Mouse (Mus musculus): ENCODE data around the gene Obscn. TPM values are rescaled to one million over a fixed set of nuclear protein-coding genes. Genes with fewer than 3 reads are reported as not detected.

The Obscn gene
- polyA plus RNA-seq, 1 experiment from 2014 or later = 3.0 TPM

- no peak overlapping the region for H3K9ac ChIP-seq (ENCODE audit: low read length)
- no peak overlapping the region for H3K4me3 ChIP-seq (ENCODE audit: low read length)
- ATAC-seq (ENCODE audit: low read depth) = no peak
- no peaks in the 10 kb centered on the region for H3K9me3 ChIP-seq (ENCODE audit: control insufficient read depth, low read length)
- no peaks in the 10 kb centered on the region for H3K27me3 ChIP-seq (ENCODE audit: control insufficient read depth, insufficient read depth, low read depth, low read length)
- no peaks in the 10 kb centered on the region for H3K36me3 ChIP-seq (ENCODE audit: control insufficient read depth, insufficient read depth, low read length)
- no peak overlapping the region for H3K27ac ChIP-seq (ENCODE audit: low read length)
- H3K4me1 ChIP-seq (replicated peaks; ENCODE audit: control insufficient read depth, insufficient read depth, low read length) = no peaks in the 10 kb centered on the region
- H3K4me2 ChIP-seq (ENCODE audit: low read depth, low read length) = no peak overlapping the region
- 86% methylated on average over 10 of the region's 10 CpGs for WGBS
Observed at GRCm38 (mm10) chr11:59087581-59087980, 48.6 kb downstream of the Obscn start.

GRCm38 (mm10) chr11:59085200-59085599, 51.0 kb downstream of the Obscn start:
- H3K9ac ChIP-seq (ENCODE audit: low read length) = no peak overlapping the region
- no peak overlapping the region for H3K27ac ChIP-seq (ENCODE audit: low read length)
- H3K9me3 ChIP-seq (ENCODE audit: control insufficient read depth, low read length) = no peaks in the 10 kb centered on the region
- no peak for ATAC-seq (ENCODE audit: low read depth)
- 76% methylated on average over 6 of the region's 6 CpGs for WGBS
- H3K4me3 ChIP-seq (ENCODE audit: low read length) = no peak overlapping the region
- no peaks in the 10 kb centered on the region for H3K4me1 ChIP-seq (replicated peaks; ENCODE audit: control insufficient read depth, insufficient read depth, low read length)
- no peak overlapping the region for H3K4me2 ChIP-seq (ENCODE audit: low read depth, low read length)
- H3K36me3 ChIP-seq (ENCODE audit: control insufficient read depth, insufficient read depth, low read length) = no peaks in the 10 kb centered on the region
- no peaks in the 10 kb centered on the region for H3K27me3 ChIP-seq (ENCODE audit: control insufficient read depth, insufficient read depth, low read depth, low read length)

GRCm38 (mm10) chr11:59083125-59083524, 53.1 kb downstream of the Obscn start:
- H3K27me3 ChIP-seq (ENCODE audit: control insufficient read depth, insufficient read depth, low read depth, low read length) = no peaks in the 10 kb centered on the region
- no peak overlapping the region for H3K27ac ChIP-seq (ENCODE audit: low read length)
- no peaks in the 10 kb centered on the region for H3K36me3 ChIP-seq (ENCODE audit: control insufficient read depth, insufficient read depth, low read length)
- H3K9ac ChIP-seq (ENCODE audit: low read length) = no peak overlapping the region
- WGBS = 57% methylated on average over 3 of the region's 3 CpGs
- no peak overlapping the region for H3K4me3 ChIP-seq (ENCODE audit: low read length)
- H3K9me3 ChIP-seq (ENCODE audit: control insufficient read depth, low read length) = no peaks in the 10 kb centered on the region
- H3K4me1 ChIP-seq (replicated peaks; ENCODE audit: control insufficient read depth, insufficient read depth, low read length) = no peaks in the 10 kb centered on the region
- no peak for ATAC-seq (ENCODE audit: low read depth)
- no peak overlapping the region for H3K4me2 ChIP-seq (ENCODE audit: low read depth, low read length)

GRCm38 (mm10) chr11:59078311-59078710, 57.9 kb downstream of the Obscn start:
- no peak for ATAC-seq (ENCODE audit: low read depth)
- no peak overlapping the region for H3K27ac ChIP-seq (ENCODE audit: low read length)
- H3K4me3 ChIP-seq (ENCODE audit: low read length) = no peak overlapping the region
- no peaks in the 10 kb centered on the region for H3K27me3 ChIP-seq (ENCODE audit: control insufficient read depth, insufficient read depth, low read depth, low read length)
- WGBS = 79% methylated on average over 11 of the region's 11 CpGs
- H3K4me2 ChIP-seq (ENCODE audit: low read depth, low read length) = no peak overlapping the region
- no peaks in the 10 kb centered on the region for H3K4me1 ChIP-seq (replicated peaks; ENCODE audit: control insufficient read depth, insufficient read depth, low read length)
- no peak overlapping the region for H3K9ac ChIP-seq (ENCODE audit: low read length)
- H3K36me3 ChIP-seq (ENCODE audit: control insufficient read depth, insufficient read depth, low read length) = no peaks in the 10 kb centered on the region
- no peaks in the 10 kb centered on the region for H3K9me3 ChIP-seq (ENCODE audit: control insufficient read depth, low read length)

GRCm38 (mm10) chr11:59070321-59070720, 65.9 kb downstream of the Obscn start:
- no peaks in the 10 kb centered on the region for H3K27me3 ChIP-seq (ENCODE audit: control insufficient read depth, insufficient read depth, low read depth, low read length)
- H3K4me1 ChIP-seq (replicated peaks; ENCODE audit: control insufficient read depth, insufficient read depth, low read length) = no peaks in the 10 kb centered on the region
- H3K27ac ChIP-seq (ENCODE audit: low read length) = no peak overlapping the region
- WGBS = 87% methylated on average over 2 of the region's 2 CpGs
- H3K4me3 ChIP-seq (ENCODE audit: low read length) = no peak overlapping the region
- no peak overlapping the region for H3K4me2 ChIP-seq (ENCODE audit: low read depth, low read length)
- ATAC-seq (ENCODE audit: low read depth) = no peak
- no peak overlapping the region for H3K9ac ChIP-seq (ENCODE audit: low read length)
- H3K9me3 ChIP-seq (ENCODE audit: control insufficient read depth, low read length) = no peaks in the 10 kb centered on the region
- no peaks in the 10 kb centered on the region for H3K36me3 ChIP-seq (ENCODE audit: control insufficient read depth, insufficient read depth, low read length)

- ATAC-seq (ENCODE audit: low read depth) = no peak
- H3K27me3 ChIP-seq (ENCODE audit: control insufficient read depth, insufficient read depth, low read depth, low read length) = no peaks in the 10 kb centered on the region
- no peak overlapping the region for H3K4me2 ChIP-seq (ENCODE audit: low read depth, low read length)
- H3K9ac ChIP-seq (ENCODE audit: low read length) = no peak overlapping the region
- H3K27ac ChIP-seq (ENCODE audit: low read length) = no peak overlapping the region
- H3K9me3 ChIP-seq (ENCODE audit: control insufficient read depth, low read length) = no peaks in the 10 kb centered on the region
- WGBS = 81% methylated on average over 8 of the region's 8 CpGs
- H3K4me1 ChIP-seq (replicated peaks; ENCODE audit: control insufficient read depth, insufficient read depth, low read length) = no peaks in the 10 kb centered on the region
- H3K4me3 ChIP-seq (ENCODE audit: low read length) = no peak overlapping the region
- no peaks in the 10 kb centered on the region for H3K36me3 ChIP-seq (ENCODE audit: control insufficient read depth, insufficient read depth, low read length)
Observed at GRCm38 (mm10) chr11:59068922-59069321, 67.3 kb downstream of the Obscn start.

- H3K4me3 ChIP-seq (ENCODE audit: low read length) = no peak overlapping the region
- no peak overlapping the region for H3K9ac ChIP-seq (ENCODE audit: low read length)
- H3K4me1 ChIP-seq (replicated peaks; ENCODE audit: control insufficient read depth, insufficient read depth, low read length) = no peaks in the 10 kb centered on the region
- ATAC-seq (ENCODE audit: low read depth) = no peak
- H3K27ac ChIP-seq (ENCODE audit: low read length) = no peak overlapping the region
- 26% methylated on average over 1 of the region's 1 CpGs for WGBS
- no peaks in the 10 kb centered on the region for H3K36me3 ChIP-seq (ENCODE audit: control insufficient read depth, insufficient read depth, low read length)
- H3K9me3 ChIP-seq (ENCODE audit: control insufficient read depth, low read length) = no peaks in the 10 kb centered on the region
- no peak overlapping the region for H3K4me2 ChIP-seq (ENCODE audit: low read depth, low read length)
- no peaks in the 10 kb centered on the region for H3K27me3 ChIP-seq (ENCODE audit: control insufficient read depth, insufficient read depth, low read depth, low read length)
Observed at GRCm38 (mm10) chr11:59068433-59068832, 67.8 kb downstream of the Obscn start.

- WGBS = 79% methylated on average over 9 of the region's 9 CpGs
- no peaks in the 10 kb centered on the region for H3K9me3 ChIP-seq (ENCODE audit: control insufficient read depth, low read length)
- no peak for ATAC-seq (ENCODE audit: low read depth)
- no peak overlapping the region for H3K4me2 ChIP-seq (ENCODE audit: low read depth, low read length)
- H3K4me3 ChIP-seq (ENCODE audit: low read length) = no peak overlapping the region
- no peaks in the 10 kb centered on the region for H3K4me1 ChIP-seq (replicated peaks; ENCODE audit: control insufficient read depth, insufficient read depth, low read length)
- H3K27ac ChIP-seq (ENCODE audit: low read length) = no peak overlapping the region
- H3K27me3 ChIP-seq (ENCODE audit: control insufficient read depth, insufficient read depth, low read depth, low read length) = no peaks in the 10 kb centered on the region
- no peak overlapping the region for H3K9ac ChIP-seq (ENCODE audit: low read length)
- H3K36me3 ChIP-seq (ENCODE audit: control insufficient read depth, insufficient read depth, low read length) = no peaks in the 10 kb centered on the region
Observed at GRCm38 (mm10) chr11:59067921-59068320, 68.3 kb downstream of the Obscn start.

- Histone ChIP-seq H3K27me3 (ENCODE audit: control insufficient read depth, insufficient read depth, low read depth, low read length) (no peaks in the 10 kb centered on the region), H3K36me3 (ENCODE audit: control insufficient read depth, insufficient read depth, low read length) (no peaks in the 10 kb centered on the region), H3K9ac (ENCODE audit: low read length) (no peak overlapping the region), H3K27ac (ENCODE audit: low read length) (no peak overlapping the region), H3K4me2 (ENCODE audit: low read depth, low read length) (no peak overlapping the region), H3K9me3 (ENCODE audit: control insufficient read depth, low read length) (no peaks in the 10 kb centered on the region), H3K4me3 (ENCODE audit: low read length) (no peak overlapping the region), H3K4me1 (replicated peaks; ENCODE audit: control insufficient read depth, insufficient read depth, low read length) (no peaks in the 10 kb centered on the region)
- WGBS = 47% methylated on average over 3 of the region's 3 CpGs
- ATAC-seq (ENCODE audit: low read depth) = no peak
Observed at GRCm38 (mm10) chr11:59058025-59058424, 78.2 kb downstream of the Obscn start.

GRCm38 (mm10) chr11:59051031-59051430, 85.2 kb downstream of the Obscn start:
- Histone ChIP-seq H3K4me3 (ENCODE audit: low read length) (no peak overlapping the region), H3K4me1 (replicated peaks; ENCODE audit: control insufficient read depth, insufficient read depth, low read length) (no peaks in the 10 kb centered on the region), H3K4me2 (ENCODE audit: low read depth, low read length) (no peak overlapping the region), H3K27ac (ENCODE audit: low read length) (no peak overlapping the region), H3K9ac (ENCODE audit: low read length) (no peak overlapping the region), H3K9me3 (ENCODE audit: control insufficient read depth, low read length) (no peaks in the 10 kb centered on the region), H3K36me3 (ENCODE audit: control insufficient read depth, insufficient read depth, low read length) (no peaks in the 10 kb centered on the region), H3K27me3 (ENCODE audit: control insufficient read depth, insufficient read depth, low read depth, low read length) (no peaks in the 10 kb centered on the region)
- ATAC-seq (ENCODE audit: low read depth) = no peak
- 54% methylated on average over 9 of the region's 9 CpGs for WGBS

All from lung, embryonic 16.5 days (tissue).